Mouse (Mus musculus) heart, embryonic 13.5 days (tissue): ENCODE measurements around the gene Olfr1359. TPM values are rescaled to one million over a fixed set of nuclear protein-coding genes. Genes with fewer than 3 reads are reported as not detected.
A peak's percentile ranks its signal among the peaks of the same experiment; 100 is the strongest.
"Not testable (repeated sequence)": the region's sequence is repeated elsewhere in the genome, so short reads cannot be mapped to it uniquely, and the experiment has no call there.

ENCODE experiments used
- ATAC-seq: fragments of 200-750 bp; cut with Nextera tagmentation; 2 replicates; pipeline ENCODE4 v1.8.0; 2017; ENCODE audit warnings: moderate TSS enrichment; ENCODE audit not compliant: insufficient number of reproducible peaks, low FRiP score, low TSS enrichment; ENCODE audit errors: extremely low read depth
- H3K27ac ChIP-seq: fragments of 300-500 bp; sonication (generic); replicated peaks from 2 replicates; pipeline ENCODE4 v1.5.1; 2015; ENCODE audit warnings: moderate library complexity, mild to moderate bottlenecking, inconsistent platforms
- H3K27me3 ChIP-seq: fragments of 300-500 bp; sonication (generic); replicated peaks from 2 replicates; pipeline ENCODE4 v1.6.1; 2015; ENCODE audit warnings: mild to moderate bottlenecking, inconsistent platforms
- H3K36me3 ChIP-seq: fragments of 300-500 bp; sonication (generic); 2 replicates; pipeline ENCODE4 v1.6.1; 2015; ENCODE audit warnings: mild to moderate bottlenecking, inconsistent platforms
- H3K4me1 ChIP-seq: fragments of 300-500 bp; sonication (generic); 2 replicates; pipeline ENCODE4 v1.6.1; 2015; ENCODE audit warnings: inconsistent platforms
- H3K4me2 ChIP-seq: fragments of 300-500 bp; sonication (generic); 2 replicates; pipeline ENCODE4 v1.6.1; 2015; ENCODE audit warnings: inconsistent platforms, mild to moderate bottlenecking, moderate library complexity
- H3K4me3 ChIP-seq: fragments of 300-500 bp; sonication (generic); 2 replicates; pipeline ENCODE4 v1.5.1; 2015; ENCODE audit warnings: moderate library complexity, mild to moderate bottlenecking, inconsistent platforms
- H3K9ac ChIP-seq: fragments of 300-500 bp; sonication (generic); 2 replicates; pipeline ENCODE4 v1.6.1; 2015; ENCODE audit warnings: inconsistent platforms, mild to moderate bottlenecking, moderate library complexity
- H3K9me3 ChIP-seq: fragments of 300-500 bp; sonication (generic); 2 replicates; pipeline ENCODE4 v1.6.1; 2016; ENCODE audit warnings: inconsistent platforms
- WGBS: fragments of 180-500 bp; shearing (Covaris S2); methylation state at CpG from one replicate; pipeline ENCODE4 v1.1.7; 2015; ENCODE audit warnings: mixed read lengths; 5-methylcytosine and 5-hydroxymethylcytosine counted together
- polyA plus RNA-seq: library from polyadenylated mRNA; unstranded; fragments of >200 nt; fragmentation: Nextera tagmentation; extraction: Ambion mirVana; gene quantifications from 2 replicates; pipeline ENCODE4 v1.2.1, GENCODE M21; 2015

Olfr1359 gene
- polyA plus RNA-seq, 1 experiment from 2014 or later = not detected

DNA sequence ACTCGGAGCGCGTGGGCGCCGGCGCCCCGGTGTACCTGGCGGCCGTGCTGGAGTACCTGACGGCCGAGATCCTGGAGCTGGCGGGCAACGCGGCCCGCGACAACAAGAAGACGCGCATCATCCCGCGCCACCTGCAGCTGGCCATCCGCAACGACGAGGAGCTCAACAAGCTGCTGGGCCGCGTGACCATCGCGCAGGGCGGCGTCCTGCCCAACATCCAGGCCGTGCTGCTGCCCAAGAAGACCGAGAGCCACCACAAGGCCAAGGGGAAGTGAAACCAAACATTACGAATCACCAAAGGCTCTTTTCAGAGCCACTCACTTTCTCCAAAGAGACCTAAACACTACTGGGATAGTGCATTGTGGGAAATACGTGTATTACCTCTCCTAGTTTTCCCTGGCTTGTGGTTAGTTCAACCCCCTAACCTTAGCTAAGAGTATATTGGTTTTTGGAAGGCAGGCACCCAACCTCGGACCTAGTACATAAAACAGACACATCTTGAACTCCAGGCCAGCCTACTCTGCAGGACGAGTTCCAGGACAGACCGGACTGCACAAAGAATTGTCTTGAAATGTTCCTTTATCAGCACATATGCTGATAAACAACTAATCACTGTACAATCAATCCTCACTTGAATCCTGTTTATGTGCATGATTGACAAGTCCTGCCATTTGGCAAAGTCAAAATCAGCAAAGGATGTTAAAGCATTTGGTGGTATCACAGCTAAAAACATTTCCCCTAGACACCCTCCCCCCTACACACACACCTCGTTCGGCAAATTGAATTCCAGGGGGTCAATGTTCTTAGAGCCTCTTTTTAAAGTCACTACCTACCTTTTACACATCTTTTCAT is 18.9 kb downstream of the Olfr1359 start:
- Histone ChIP-seq H3K27ac (peak overlapping the region; percentile 91), H3K4me2 (peak overlapping the region; percentile 72), H3K4me3 (peak overlapping the region; percentile 55), H3K9ac (peak overlapping the region; percentile 89), H3K4me1 (peaks cover 37% of the 10 kb centered on the region)
- not testable (repeated sequence) for H3K9me3 ChIP-seq, H3K36me3 ChIP-seq, ATAC-seq, H3K27me3 ChIP-seq
- WGBS = 1% methylated on average over 13 of the region's 38 CpGs

DNA sequence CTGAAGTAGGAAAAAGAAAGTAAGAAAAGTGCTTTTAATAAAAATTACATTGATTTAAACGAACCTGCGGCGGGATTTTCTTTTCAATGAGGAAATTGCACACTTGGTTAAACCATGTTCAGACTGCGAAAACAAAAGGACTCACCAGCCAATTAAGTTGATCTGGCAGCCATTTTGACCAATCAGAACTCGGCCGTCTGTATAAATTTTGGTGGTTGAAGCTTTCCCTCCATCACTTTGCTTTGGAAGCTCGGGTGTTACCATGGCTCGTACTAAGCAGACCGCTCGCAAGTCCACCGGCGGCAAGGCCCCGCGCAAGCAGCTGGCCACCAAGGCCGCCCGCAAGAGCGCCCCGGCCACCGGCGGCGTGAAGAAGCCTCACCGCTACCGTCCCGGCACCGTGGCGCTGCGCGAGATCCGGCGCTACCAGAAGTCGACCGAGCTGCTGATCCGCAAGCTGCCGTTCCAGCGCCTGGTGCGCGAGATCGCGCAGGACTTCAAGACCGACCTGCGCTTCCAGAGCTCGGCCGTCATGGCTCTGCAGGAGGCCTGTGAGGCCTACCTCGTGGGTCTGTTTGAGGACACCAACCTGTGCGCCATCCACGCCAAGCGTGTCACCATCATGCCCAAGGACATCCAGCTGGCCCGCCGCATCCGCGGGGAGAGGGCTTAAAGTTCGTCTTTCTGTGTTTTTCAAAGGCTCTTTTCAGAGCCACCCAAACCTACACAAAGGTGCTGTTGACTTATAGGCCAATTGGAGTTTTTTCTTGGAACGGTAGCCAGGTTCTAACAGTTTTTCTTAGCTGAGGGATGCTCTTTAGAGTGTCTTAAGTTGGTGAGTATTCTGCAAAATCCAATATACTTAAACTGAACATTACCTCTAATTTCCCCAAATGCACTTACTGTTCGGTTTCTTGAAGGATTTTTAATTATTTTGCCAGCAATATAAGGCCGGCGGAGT is 19.8 kb downstream of the Olfr1359 start, which contains the start of gene Hist1h3h:
TSS of gene Hist1h3h (plus strand) at position 263 of the 961 bp plus-strand sequence.
- Histone ChIP-seq H3K4me1 (peaks cover 44% of the 10 kb centered on the region), H3K9ac (peak within 1 kb of the TSS; percentile 89), H3K27ac (peak within 1 kb of the TSS; percentile 91), H3K4me3 (peak within 1 kb of the TSS; percentile 55), H3K4me2 (peak within 1 kb of the TSS; percentile 72)
- 0 out of 2 replicates have a peak, but pooled peaks have one; percentile 33 for ATAC-seq
- H3K9me3 ChIP-seq, H3K27me3 ChIP-seq, H3K36me3 ChIP-seq: not testable (repeated sequence)
- 2% methylated on average over 23 of the region's 56 CpGs for WGBS

DNA sequence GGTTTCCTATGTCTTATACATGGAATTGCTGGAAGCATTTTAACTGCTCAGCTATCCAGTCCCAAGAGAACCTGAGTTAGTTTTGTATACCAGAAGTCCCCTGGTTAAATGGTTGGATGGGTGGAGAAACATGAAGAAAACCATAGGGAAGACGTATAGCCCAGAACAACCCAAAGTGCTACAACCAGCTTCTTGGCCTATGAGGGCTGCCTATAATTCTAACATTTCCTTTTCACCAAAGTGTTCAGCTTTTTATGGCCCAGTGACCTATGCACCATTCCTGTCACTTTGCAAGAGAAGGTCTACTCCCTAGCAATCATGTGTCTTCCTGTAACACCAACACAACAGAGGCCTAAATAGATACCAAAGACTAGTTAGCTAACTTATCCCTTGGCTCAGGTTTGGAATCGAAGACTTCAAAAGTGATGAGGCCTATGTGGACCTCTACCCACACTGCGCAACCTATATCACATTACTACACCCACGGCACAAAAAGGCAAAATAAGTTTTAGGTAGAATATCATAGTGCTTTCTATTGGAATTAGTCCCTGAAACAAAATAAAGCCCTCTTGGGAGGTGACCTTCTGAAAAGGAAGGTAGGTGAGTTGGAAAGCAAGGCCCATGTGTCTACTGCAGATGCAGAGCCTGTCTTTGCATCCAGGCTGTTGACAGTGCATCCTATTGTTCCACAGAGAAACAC is 20.6 kb downstream of the Olfr1359 start:
- Histone ChIP-seq H3K4me3 (peak overlapping the region; percentile 55), H3K27me3 (no peaks in the 10 kb centered on the region), H3K9ac (peak overlapping the region; percentile 87), H3K27ac (peak overlapping the region; percentile 73), H3K9me3 (no peaks in the 10 kb centered on the region), H3K4me2 (peak overlapping the region; percentile 72), H3K4me1 (peaks cover 48% of the 10 kb centered on the region), H3K36me3 (no peaks in the 10 kb centered on the region)
- ATAC-seq = no peak
- WGBS = 65% methylated on average over 4 of the region's 4 CpGs

DNA sequence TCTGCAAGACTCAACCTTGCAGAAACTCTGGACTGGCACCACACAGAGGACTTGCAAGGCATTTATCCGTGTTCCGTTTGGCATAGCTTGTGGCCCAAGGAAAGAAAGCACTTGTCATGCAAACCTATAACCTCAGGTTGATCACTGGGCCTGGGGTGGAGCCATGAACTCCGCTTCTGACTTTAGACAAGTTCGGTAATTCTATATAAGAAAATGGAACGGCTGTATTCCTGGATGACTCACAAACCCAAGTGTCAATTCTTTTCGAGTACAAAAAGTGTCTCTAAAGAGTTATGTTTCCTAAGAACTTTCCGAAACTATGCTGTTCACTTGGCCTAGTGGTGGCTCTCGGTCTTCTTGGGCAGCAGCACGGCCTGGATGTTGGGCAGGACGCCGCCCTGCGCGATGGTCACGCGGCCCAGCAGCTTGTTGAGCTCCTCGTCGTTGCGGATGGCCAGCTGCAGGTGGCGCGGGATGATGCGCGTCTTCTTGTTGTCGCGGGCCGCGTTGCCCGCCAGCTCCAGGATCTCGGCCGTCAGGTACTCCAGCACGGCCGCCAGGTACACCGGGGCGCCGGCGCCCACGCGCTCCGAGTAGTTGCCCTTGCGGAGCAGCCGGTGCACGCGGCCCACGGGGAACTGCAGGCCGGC is 23.3 kb downstream of the Olfr1359 start:
- ATAC-seq, H3K9me3 ChIP-seq, H3K36me3 ChIP-seq, H3K27me3 ChIP-seq: not testable (repeated sequence)
- Histone ChIP-seq H3K4me3 (peak overlapping the region; percentile 50), H3K27ac (peak overlapping the region; percentile 87), H3K9ac (peak overlapping the region; percentile 82), H3K4me2 (peak overlapping the region; percentile 70), H3K4me1 (peaks cover 37% of the 10 kb centered on the region)
- WGBS = 3% methylated on average over 24 of the region's 44 CpGs

DNA sequence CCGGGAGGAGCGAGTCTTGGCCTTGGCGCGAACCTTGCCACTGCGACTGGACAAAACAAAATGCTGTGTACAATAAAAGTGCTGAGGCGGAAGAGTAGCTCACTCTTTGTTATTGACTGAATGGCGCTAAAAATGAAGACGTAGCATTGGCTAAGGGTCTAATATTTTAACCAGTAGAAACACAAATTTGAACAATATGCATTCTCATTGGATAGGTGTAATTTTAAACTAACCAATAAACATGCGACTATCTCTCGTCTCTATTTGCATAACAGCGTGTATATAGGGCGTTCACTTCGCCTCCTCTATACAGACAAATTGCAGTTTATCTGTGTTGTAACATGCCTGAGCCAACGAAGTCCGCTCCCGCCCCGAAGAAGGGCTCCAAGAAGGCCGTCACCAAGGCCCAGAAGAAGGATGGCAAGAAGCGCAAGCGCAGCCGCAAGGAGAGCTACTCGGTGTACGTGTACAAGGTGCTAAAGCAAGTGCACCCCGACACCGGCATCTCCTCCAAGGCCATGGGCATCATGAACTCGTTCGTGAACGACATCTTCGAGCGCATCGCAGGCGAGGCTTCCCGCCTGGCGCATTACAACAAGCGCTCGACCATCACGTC is 24.0 kb downstream of the Olfr1359 start, which contains the start of gene Hist1h2bm:
TSS of gene Hist1h2bm (plus strand) at position 288 of the 616 bp plus-strand sequence.
- Histone ChIP-seq H3K27ac (peak within 1 kb of the TSS; percentile 87), H3K4me2 (peak within 1 kb of the TSS; percentile 70), H3K4me1 (peaks cover 35% of the 10 kb centered on the region), H3K9ac (peak within 1 kb of the TSS; percentile 82), H3K4me3 (peak within 1 kb of the TSS; percentile 50)
- not testable (repeated sequence) for H3K9me3 ChIP-seq, H3K27me3 ChIP-seq, H3K36me3 ChIP-seq
- ATAC-seq = peak; percentile 82
- 1% methylated on average over 37 of the region's 37 CpGs for WGBS

DNA sequence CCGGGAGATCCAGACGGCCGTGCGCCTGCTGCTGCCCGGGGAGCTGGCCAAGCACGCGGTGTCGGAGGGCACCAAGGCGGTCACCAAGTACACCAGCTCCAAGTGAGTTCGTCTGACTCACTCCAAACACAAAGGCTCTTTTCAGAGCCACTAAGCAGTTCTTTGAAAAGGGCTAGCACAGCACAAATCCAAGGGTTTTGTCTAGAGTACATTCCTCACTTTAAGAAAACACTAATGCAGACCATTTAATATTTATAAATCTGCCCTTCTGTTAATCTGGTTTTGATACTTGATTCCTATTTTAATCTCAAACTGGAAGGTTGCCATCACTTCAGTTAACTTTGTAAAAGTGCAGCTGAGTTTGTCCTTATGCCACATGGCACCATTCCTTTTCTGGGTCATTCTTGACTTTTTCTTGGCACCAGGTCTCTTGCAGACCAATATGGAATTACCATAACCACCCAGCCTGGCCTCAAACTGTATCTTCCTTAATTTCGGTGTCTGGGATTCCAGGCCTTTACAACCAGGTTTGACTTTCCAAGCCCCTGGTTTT is 24.5 kb downstream of the Olfr1359 start:
- Histone ChIP-seq H3K36me3 (no peaks in the 10 kb centered on the region), H3K9me3 (no peaks in the 10 kb centered on the region), H3K4me1 (peaks cover 32% of the 10 kb centered on the region), H3K4me3 (peak overlapping the region; percentile 50), H3K27ac (peak overlapping the region; percentile 84), H3K9ac (peak overlapping the region; percentile 77), H3K4me2 (peak overlapping the region; percentile 70), H3K27me3 (no peaks in the 10 kb centered on the region)
- 4% methylated on average over 11 of the region's 11 CpGs for WGBS
- no peak for ATAC-seq

DNA sequence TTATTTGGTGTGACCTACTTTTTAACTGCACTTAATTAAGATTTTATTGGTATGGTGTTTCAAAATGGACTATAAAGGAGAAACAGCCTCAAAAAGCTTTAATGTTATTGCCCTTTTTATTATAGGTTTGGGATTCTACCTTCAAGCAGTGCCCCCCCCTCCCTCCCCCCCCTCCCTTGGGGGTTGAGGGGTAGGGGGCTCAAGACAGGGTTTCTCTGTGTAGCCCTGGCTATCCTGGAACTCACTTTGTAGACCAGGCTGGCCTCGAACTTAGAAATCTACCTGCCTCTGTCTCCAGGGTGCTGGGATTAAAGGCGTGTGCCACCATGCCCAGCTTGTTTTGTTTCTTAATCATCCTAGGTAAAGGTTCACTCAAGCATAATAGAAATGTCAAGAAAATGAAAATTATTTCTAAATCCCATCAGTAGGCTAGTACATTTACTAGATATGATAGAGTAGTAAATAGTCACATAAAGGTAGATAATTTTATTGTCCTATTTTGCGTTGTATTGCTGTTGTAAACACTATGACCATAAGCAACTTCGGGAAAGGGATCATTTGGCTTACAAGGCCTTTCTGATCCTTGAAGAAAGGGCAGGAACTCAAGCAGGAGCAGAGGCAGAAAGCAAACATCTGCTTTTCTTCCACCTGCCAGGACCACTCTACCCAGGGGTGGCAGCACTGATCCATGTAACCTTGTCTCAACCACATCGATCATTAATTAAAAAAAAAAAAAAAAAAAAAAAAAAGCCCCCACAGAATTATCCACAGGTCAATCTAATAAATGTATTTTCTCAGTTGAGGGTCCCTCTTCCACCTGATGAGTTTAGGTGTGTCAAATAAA is 25.3 kb downstream of the Olfr1359 start:
- Histone ChIP-seq H3K9me3 (no peaks in the 10 kb centered on the region), H3K9ac (peak overlapping the region; percentile 77; the same call in 1 of the 2 replicates), H3K27me3 (no peaks in the 10 kb centered on the region), H3K4me2 (peak overlapping the region; percentile 70), H3K36me3 (no peaks in the 10 kb centered on the region), H3K27ac (peak overlapping the region; percentile 84), H3K4me3 (no peak overlapping the region), H3K4me1 (peaks cover 29% of the 10 kb centered on the region)
- WGBS = 35% methylated on average over 5 of the region's 5 CpGs
- no peak for ATAC-seq

DNA sequence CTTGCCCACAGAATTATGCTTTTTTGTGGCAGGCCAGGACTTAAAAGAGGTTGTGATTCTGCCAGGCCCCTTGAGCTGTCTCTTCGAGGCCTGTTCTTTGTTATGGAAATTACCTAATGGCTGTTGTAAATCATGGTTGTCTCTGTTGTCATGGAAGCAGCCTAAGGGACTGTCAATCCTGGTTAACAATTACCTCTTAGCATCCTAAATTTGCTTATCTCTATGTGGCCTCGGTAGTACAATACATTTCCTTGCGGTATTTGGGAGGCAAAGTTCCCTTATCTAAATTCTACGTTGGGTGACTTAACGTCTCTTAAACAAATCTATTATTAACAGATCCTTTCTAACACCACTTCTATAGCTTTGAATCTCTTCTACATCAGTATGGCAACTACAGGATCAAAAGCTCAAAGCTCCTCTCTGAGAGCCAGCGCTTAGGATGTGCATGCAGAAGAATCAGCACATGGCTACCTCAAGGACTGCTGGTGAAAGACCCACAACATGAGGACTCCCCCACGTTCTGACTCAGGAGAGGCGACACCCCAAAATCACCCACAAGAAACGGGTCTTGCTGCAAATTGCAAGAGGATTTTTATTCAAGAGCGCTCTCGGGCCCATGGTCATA is 30.1 kb downstream of the Olfr1359 start:
- no peaks in the 10 kb centered on the region for H3K36me3 ChIP-seq
- ATAC-seq = no peak
- no peak overlapping the region for H3K4me2 ChIP-seq
- H3K27ac ChIP-seq = no peak overlapping the region
- peaks cover 2% of the 10 kb centered on the region for H3K4me1 ChIP-seq
- H3K4me3 ChIP-seq = no peak overlapping the region
- no peaks in the 10 kb centered on the region for H3K27me3 ChIP-seq
- WGBS = 41% methylated on average over 11 of the region's 11 CpGs
- no peak overlapping the region for H3K9ac ChIP-seq
- no peaks in the 10 kb centered on the region for H3K9me3 ChIP-seq

DNA sequence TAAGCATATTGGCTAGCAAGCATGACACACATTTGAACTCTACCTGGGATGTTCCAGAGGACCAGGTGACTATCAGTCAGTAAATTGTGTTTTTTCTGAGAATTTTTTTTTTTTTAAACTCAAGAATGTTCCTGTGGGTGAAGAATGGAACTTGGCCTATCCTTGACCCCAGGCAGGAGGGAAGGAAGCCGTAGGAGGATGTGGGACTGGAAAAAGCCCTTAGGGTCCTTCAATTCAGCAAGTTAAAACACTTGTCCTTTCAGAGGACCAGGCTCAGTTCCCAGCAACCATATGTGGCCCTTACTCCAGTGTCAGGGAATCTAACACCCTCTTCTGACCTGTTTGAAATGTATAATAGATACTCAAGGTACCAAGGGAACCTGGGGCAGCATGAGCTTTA is 31.6 kb downstream of the Olfr1359 start:
- no peaks in the 10 kb centered on the region for H3K9me3 ChIP-seq
- no peak overlapping the region for H3K4me3 ChIP-seq
- no peak for ATAC-seq
- WGBS = 48% methylated on average over 1 of the region's 1 CpGs
- no peaks in the 10 kb centered on the region for H3K27me3 ChIP-seq
- H3K27ac ChIP-seq = no peak overlapping the region
- H3K4me2 ChIP-seq = no peak overlapping the region
- H3K9ac ChIP-seq = no peak overlapping the region
- H3K36me3 ChIP-seq = no peaks in the 10 kb centered on the region
- H3K4me1 ChIP-seq = peaks cover 12% of the 10 kb centered on the region
